Mouse (Mus musculus): ENCODE results near the gene Pold3.

GRCm38 (mm10) chr7:100125166-100125565, 3.8 kb upstream of the Pold3 start:
- TF ChIP-seq POLR2A (IDR thresholded peaks at IDR 0.05; ENCODE audit: low read depth, low read length) (no peak), CTCF (IDR thresholded peaks at IDR 0.05; ENCODE audit: extremely low read depth, insufficient read depth, insufficient read length, insufficient replicate concordance) (no peak)

Measured in spleen, adult 2 months (tissue).